Mouse (Mus musculus) neural tube, embryonic 11.5 days (tissue): ENCODE measurements around the gene Tubb4a. TPM values are rescaled to one million over a fixed set of nuclear protein-coding genes. Genes with fewer than 3 reads are reported as not detected.

Experiments
- ATAC-seq: fragments of 200-750 bp; cut with Nextera tagmentation; 2 replicates; pipeline ENCODE4 v1.8.0; 2017; ENCODE audit warnings: moderate number of reproducible peaks, mild to moderate bottlenecking, moderate TSS enrichment, moderate library complexity; ENCODE audit not compliant: insufficient read depth, low FRiP score, low TSS enrichment
- DNase-seq: peaks from one replicate; pipeline ENCODE4 v3.0.0-alpha.2; 2015; ENCODE audit warnings: low spot score
- H3K27ac ChIP-seq: fragments of 300-500 bp; sonication (generic); 2 replicates; pipeline ENCODE4 v1.5.1; 2014; ENCODE audit warnings: low read depth, mild to moderate bottlenecking, low read length
- H3K27me3 ChIP-seq: fragments of 300-500 bp; sonication (generic); 2 replicates; pipeline ENCODE4 v1.6.1; 2014; ENCODE audit warnings: mild to moderate bottlenecking, low read length, mixed read lengths; ENCODE audit not compliant: control insufficient read depth, insufficient read depth
- H3K36me3 ChIP-seq: fragments of 300-500 bp; sonication (generic); 2 replicates; pipeline ENCODE4 v1.6.1; 2014; ENCODE audit warnings: mild to moderate bottlenecking, low read length, moderate library complexity, mixed read lengths; ENCODE audit not compliant: control insufficient read depth, insufficient read depth
- H3K4me1 ChIP-seq: fragments of 300-500 bp; sonication (generic); 2 replicates; pipeline ENCODE4 v1.6.1; 2014; ENCODE audit warnings: low read length, mixed read lengths; ENCODE audit not compliant: control insufficient read depth, insufficient read depth
- H3K4me2 ChIP-seq: fragments of 300-500 bp; sonication (generic); 2 replicates; pipeline ENCODE4 v1.6.1; 2014; ENCODE audit warnings: low read depth, mild to moderate bottlenecking, moderate library complexity
- H3K4me3 ChIP-seq: fragments of 300-500 bp; sonication (generic); 2 replicates; pipeline ENCODE4 v1.5.1; 2014; ENCODE audit warnings: low read depth, low read length
- H3K9ac ChIP-seq: fragments of 300-500 bp; sonication (generic); 2 replicates; pipeline ENCODE4 v1.6.1; 2014; ENCODE audit warnings: mild to moderate bottlenecking, low read length
- H3K9me3 ChIP-seq: fragments of 300-500 bp; sonication (generic); 2 replicates; pipeline ENCODE4 v1.6.1; 2016; ENCODE audit warnings: low read length; ENCODE audit not compliant: control insufficient read depth
- WGBS: fragments of 180-500 bp; shearing (Covaris S2); extraction: QIAGEN DNeasy Blood & Tissue Kit; methylation state at CpG from one replicate; pipeline ENCODE4 v1.1.7; 2014; 5-methylcytosine and 5-hydroxymethylcytosine counted together
- polyA plus RNA-seq: library from polyadenylated mRNA; unstranded; fragments of >200 nt; fragmentation: Nextera tagmentation; extraction: Ambion mirVana; gene quantifications from 2 replicates; pipeline ENCODE4 v1.2.1, GENCODE M21; 2014

Tubb4a gene
- polyA plus RNA-seq, 1 experiment from 2014 or later, result 229 TPM

DNA sequence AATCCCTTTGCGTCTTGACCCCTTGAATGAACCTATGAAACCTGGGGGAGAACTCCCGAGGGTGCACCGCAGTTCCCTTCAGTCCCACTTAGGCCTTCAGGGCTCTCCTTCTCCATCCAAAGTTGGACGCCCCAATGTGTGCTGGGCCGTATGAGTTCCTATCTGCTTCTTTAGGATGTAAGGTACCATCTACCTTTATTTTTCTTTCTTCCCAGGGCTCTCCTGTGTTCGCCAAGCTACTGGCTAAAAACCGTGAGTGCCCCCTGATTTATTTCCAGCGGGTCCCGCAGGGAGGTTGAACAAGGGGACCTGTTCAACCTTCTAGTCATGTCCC, 18.4 kb upstream of the Tubb4a start:
- 4% methylated on average over 9 of the region's 9 CpGs for WGBS
- H3K27ac ChIP-seq, result no peak overlapping the region
- H3K4me1 ChIP-seq, result no peaks in the 10 kb centered on the region

GRCm38 (mm10) chr17:57105181-57106034, 17.8 kb upstream of the Tubb4a start, which contains the start of gene Tnfsf9:
TSS of gene Tnfsf9 (plus strand) at chr17:57105325.
- Histone ChIP-seq H3K27me3 (no peaks in the 10 kb centered on the region), H3K4me1 (no peaks in the 10 kb centered on the region), H3K36me3 (no peaks in the 10 kb centered on the region), H3K27ac (0 out of 2 replicates have a peak within 1 kb of the TSS, but pooled peaks have one; percentile 20), H3K4me3 (peak within 1 kb of the TSS; percentile 59), H3K4me2 (peak within 1 kb of the TSS; percentile 95), H3K9me3 (no peaks in the 10 kb centered on the region), H3K9ac (peak within 1 kb of the TSS; percentile 76)
- DNase-seq (peak; percentile 78), ATAC-seq (peak; percentile 77)
- under 1% methylated on average over 49 of the region's 61 CpGs for WGBS

More for the DNA sequence above, 18.4 kb upstream of the Tubb4a start:
- DNase-seq (no peak), ATAC-seq (no peak)
- Histone ChIP-seq H3K27me3 (no peaks in the 10 kb centered on the region), H3K9me3 (no peaks in the 10 kb centered on the region), H3K4me3 (peak overlapping the region; percentile 59), H3K4me2 (peak overlapping the region; percentile 95), H3K9ac (peak overlapping the region; percentile 76), H3K36me3 (no peaks in the 10 kb centered on the region)

DNA sequence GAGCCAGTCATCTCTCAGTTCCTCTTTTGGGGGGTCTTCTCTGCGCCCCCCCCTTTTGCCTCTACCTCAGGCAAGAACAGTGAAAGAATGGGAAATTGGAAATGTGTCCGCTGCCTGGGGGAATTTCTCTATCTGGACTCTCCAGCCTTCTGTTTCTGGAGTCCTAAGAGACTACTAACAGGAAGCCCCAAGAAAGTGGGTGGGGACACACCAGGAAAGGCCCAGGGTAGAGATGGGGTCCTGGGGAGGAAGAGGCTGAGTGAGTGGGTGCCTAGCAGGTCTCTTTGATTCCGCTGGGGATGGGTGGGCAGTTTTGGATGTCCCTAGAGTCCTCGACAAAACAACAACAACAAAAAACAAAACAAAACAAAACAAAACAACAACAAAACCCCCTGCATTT, 16.9 kb upstream of the Tubb4a start:
- DNase-seq (no peak), ATAC-seq (peak; percentile 20; the same call in 1 of the 2 replicates)
- Histone ChIP-seq H3K4me3 (no peak overlapping the region), H3K9ac (no peak overlapping the region; the same call in 1 of the 2 replicates), H3K36me3 (no peaks in the 10 kb centered on the region), H3K27me3 (no peaks in the 10 kb centered on the region), H3K9me3 (no peaks in the 10 kb centered on the region), H3K4me1 (no peaks in the 10 kb centered on the region), H3K27ac (no peak overlapping the region), H3K4me2 (peak overlapping the region; percentile 95)
- 50% methylated on average over 4 of the region's 4 CpGs for WGBS

- no peak overlapping the region for H3K9ac ChIP-seq
- no peak overlapping the region for H3K4me2 ChIP-seq
- DNase-seq, result no peak
- WGBS, result 87% methylated on average over 2 of the region's 2 CpGs
- ATAC-seq, result no peak
- no peak overlapping the region for H3K4me3 ChIP-seq
- no peaks in the 10 kb centered on the region for H3K4me1 ChIP-seq
- H3K27ac ChIP-seq, result no peak overlapping the region
- no peaks in the 10 kb centered on the region for H3K27me3 ChIP-seq
- H3K36me3 ChIP-seq, result no peaks in the 10 kb centered on the region
- no peaks in the 10 kb centered on the region for H3K9me3 ChIP-seq
These were observed 14.7 kb upstream of the Tubb4a start for GRCm38 (mm10) chr17:57102276-57102675.

DNA sequence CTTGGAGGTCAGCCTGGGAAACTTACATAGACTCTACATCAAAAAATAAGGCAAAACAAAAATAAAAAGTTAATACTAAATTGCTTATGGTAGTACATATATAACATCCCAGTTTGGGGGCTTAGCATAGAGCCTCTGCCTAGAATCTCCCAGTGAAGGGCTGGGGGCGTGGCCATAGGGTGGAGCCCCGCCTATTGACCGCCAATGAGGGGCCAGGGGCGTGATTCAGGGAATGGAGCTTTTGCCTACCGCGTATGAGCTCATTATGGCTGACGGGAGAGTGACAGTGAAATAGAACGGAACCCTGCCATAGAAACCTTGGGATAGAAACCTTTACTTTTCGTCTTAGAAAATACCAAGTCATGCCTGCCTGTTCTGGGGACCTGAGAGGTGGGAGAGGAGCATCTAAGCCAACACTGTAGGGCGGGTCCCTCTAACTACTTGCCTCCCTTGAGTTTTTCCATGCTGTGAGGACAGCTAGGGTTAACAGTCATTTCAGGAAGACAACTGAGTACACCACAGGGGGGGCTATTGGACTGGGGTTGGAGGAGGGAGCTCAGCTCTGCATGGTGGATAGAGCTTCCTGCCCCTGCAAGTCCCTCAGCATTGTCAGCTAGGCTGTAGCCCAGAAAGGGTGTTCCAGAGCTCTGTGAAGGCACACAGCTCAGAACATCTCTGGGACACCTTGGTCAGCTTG, 12.2 kb upstream of the Tubb4a start:
- H3K9ac ChIP-seq, result no peak overlapping the region
- H3K4me2 ChIP-seq, result no peak overlapping the region
- ATAC-seq (no peak), DNase-seq (no peak)
- no peaks in the 10 kb centered on the region for H3K4me1 ChIP-seq
- no peaks in the 10 kb centered on the region for H3K9me3 ChIP-seq
- H3K36me3 ChIP-seq, result no peaks in the 10 kb centered on the region
- H3K4me3 ChIP-seq, result no peak overlapping the region
- H3K27me3 ChIP-seq, result no peaks in the 10 kb centered on the region
- no peak overlapping the region for H3K27ac ChIP-seq
- WGBS, result 7% methylated on average over 10 of the region's 10 CpGs

GRCm38 (mm10) chr17:57098321-57098720, 10.7 kb upstream of the Tubb4a start:
- H3K9ac ChIP-seq, result no peak overlapping the region
- WGBS, result 87% methylated on average over 5 of the region's 5 CpGs
- no peaks in the 10 kb centered on the region for H3K36me3 ChIP-seq
- no peaks in the 10 kb centered on the region for H3K27me3 ChIP-seq
- H3K27ac ChIP-seq, result no peak overlapping the region
- no peak overlapping the region for H3K4me2 ChIP-seq
- DNase-seq, result no peak
- ATAC-seq, result no peak
- H3K4me3 ChIP-seq, result no peak overlapping the region
- H3K9me3 ChIP-seq, result no peaks in the 10 kb centered on the region
- no peaks in the 10 kb centered on the region for H3K4me1 ChIP-seq

GRCm38 (mm10) chr17:57096623-57096920, 9.0 kb upstream of the Tubb4a start:
- no peak overlapping the region for H3K27ac ChIP-seq
- H3K27me3 ChIP-seq, result no peaks in the 10 kb centered on the region
- under 1% methylated on average over 11 of the region's 11 CpGs for WGBS
- no peaks in the 10 kb centered on the region for H3K9me3 ChIP-seq
- H3K36me3 ChIP-seq, result no peaks in the 10 kb centered on the region
- no peaks in the 10 kb centered on the region for H3K4me1 ChIP-seq
- peak overlapping the region; percentile 23 for H3K4me2 ChIP-seq
- DNase-seq (peak; percentile 85), ATAC-seq (peak; percentile 88)
- H3K4me3 ChIP-seq, result no peak overlapping the region
- no peak overlapping the region for H3K9ac ChIP-seq

- H3K27me3 ChIP-seq, result no peaks in the 10 kb centered on the region
- 0% methylated on average over 16 of the region's 19 CpGs for WGBS
- H3K4me3 ChIP-seq, result 0 out of 2 replicates have a peak overlapping the region, but pooled peaks have one; percentile 4
- no peaks in the 10 kb centered on the region for H3K4me1 ChIP-seq
- no peaks in the 10 kb centered on the region for H3K36me3 ChIP-seq
- DNase-seq, result peak; percentile 62
- peak; percentile 63 for ATAC-seq
- H3K4me2 ChIP-seq, result peak overlapping the region; percentile 23
- no peaks in the 10 kb centered on the region for H3K9me3 ChIP-seq
- no peak overlapping the region for H3K9ac ChIP-seq
- H3K27ac ChIP-seq, result no peak overlapping the region
These were observed 8.5 kb upstream of the Tubb4a start for GRCm38 (mm10) chr17:57095855-57096622.
